Mouse (Mus musculus) B cell, adult 2 months (primary cell): ENCODE data around the gene Polr2b.

ENCODE experiments used
- DNase-seq, 2 experiments: peaks; one replicate each; pipeline ENCODE4 v3.0.0; 2022

Gene Polr2b

GRCm38 (mm10) chr5:77390272-77390671 is 80.3 kb downstream of the Polr2b start:
- no peak for DNase-seq

- DNase-seq, result no peak
Observed at GRCm38 (mm10) chr5:77393094-77393619, 83.2 kb downstream of the Polr2b start.

- no peak for DNase-seq
Observed at GRCm38 (mm10) chr5:77393990-77394618, 84.2 kb downstream of the Polr2b start.

- no peak for DNase-seq
Observed at GRCm38 (mm10) chr5:77398285-77399057, 88.5 kb downstream of the Polr2b start.
